Mouse (Mus musculus): Measurements from ENCODE around the gene Veph1.

Gene Veph1

DNA sequence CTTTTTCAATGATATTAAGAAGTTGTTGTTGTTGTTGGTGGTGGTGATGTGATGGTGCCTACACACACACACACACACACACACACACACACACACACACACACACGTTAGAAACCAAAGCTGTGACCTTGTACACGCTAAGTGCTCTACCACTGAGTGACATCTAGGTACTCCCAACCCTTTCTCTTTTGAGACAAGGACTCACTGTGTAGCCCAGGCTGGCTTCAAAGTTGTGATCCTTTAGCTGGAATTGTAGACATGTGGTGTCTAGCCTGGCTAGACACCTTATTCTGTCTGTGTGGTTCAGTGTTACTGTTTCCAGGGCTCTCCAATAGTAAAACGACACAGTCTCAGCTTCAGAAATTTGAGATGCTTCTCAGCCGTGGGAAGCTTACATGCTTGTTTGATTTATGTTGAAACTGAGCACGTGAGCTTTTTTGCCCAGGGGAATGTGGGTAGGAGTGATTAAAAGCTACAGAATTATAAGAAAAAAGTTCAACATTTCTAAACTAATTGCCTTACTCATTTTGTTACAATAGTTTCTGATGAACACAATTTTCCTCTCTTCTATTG is 272.3 kb downstream of the Veph1 start:
- peak; percentile 13 for DNase-seq (ENCODE audit: inconsistent ontology term)

DNA sequence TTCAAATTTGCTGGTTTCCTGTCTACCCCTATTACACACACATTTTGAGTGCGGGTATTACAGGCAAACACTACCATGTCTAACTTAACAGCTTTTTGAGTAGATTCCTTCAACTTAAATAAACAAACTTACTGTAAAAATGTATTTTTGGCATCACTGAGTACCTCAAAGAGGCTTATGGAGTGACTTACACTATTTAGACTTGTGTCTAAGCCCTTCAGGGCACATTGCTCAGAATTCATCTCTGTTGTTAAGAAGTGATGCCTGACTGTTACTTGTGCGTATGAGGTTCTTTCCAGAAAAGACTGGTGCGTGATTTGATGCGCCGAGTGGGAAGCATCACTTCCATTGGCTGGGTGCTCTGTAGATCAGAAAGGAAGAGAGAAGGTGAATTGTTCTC is 277.5 kb downstream of the Veph1 start:
- DNase-seq (ENCODE audit: inconsistent ontology term), result no peak

DNA sequence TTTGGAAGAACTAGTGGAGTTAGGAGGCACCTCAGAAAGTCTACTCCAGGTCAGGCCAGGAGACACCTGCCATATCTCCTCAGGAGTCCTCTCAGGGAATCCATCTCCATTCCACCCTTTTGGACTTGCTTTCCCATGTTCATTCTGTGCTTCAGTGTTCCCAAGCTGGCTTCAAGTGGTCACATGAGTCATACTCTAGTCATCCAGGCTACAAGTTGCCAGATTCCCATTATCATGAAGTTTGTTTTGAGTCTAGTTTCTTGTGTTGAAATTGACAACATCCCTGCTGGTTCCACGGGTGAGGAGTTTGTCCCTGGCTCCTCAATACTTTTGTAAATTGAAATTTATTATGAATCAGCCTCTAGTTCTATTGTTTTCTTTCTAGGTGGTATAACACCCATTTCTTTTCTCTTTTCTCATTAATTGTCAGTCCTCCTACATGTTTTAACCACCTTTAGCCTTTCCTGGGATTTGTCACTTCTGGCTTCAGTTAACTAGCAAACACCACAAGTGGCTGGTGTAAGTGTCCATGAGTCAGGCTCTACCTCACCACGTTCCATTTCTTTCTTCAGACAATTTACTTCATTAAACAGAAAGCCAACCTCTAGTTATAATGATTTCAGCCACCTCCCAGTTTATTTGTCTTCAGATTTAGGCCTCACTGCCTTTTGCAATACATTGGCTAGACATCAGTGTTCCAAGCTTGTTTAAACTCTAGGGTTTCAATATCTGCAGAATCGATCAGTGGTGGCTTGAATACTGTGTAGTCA is 288.8 kb downstream of the Veph1 start:
- DNase-seq (ENCODE audit: inconsistent ontology term), result peak; percentile 86

DNA sequence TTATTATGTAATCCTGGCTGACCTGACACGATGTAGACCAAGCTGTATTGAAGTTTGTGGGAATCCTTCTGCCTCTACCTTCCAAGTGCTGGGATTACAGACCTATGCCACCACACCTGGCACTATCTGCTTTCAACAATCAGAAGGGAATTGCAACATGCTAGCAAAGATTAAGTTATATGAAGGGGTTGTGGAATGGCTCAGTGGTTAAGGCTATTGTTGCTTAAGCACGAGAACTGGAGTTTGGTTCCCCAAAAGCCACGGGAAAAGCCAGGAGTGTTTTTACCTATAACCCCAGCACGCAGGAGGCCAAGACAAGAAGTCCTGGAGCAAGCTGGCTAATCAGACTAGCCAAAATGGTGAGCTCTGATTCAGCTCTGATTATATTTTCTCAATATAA is 291.6 kb downstream of the Veph1 start:
- DNase-seq (ENCODE audit: inconsistent ontology term), result no peak

- DNase-seq (ENCODE audit: inconsistent ontology term), result peak; percentile 36
Measured at GRCm38 (mm10) chr3:66004220-66004951, 292.3 kb downstream of the Veph1 start.

All from Muller cell, postnatal 12 days (primary cell).